Mouse (Mus musculus) olfactory bulb, adult 2 months (tissue): ENCODE data around the gene Col4a2.

ENCODE experiments used
- CTCF ChIP-seq: fragments of 200-500 bp; IDR thresholded peaks from 2 replicates; pipeline ENCODE4 v1.5.1; 2012; ENCODE audit warnings: low read depth, mild to moderate bottlenecking, low read length, moderate library complexity; ENCODE audit not compliant: insufficient read depth
- POLR2A ChIP-seq: fragments of 200-500 bp; IDR thresholded peaks from 2 replicates; pipeline ENCODE4 v1.6.1; 2012; ENCODE audit warnings: mild to moderate bottlenecking, low read depth, low read length, moderate library complexity; ENCODE audit not compliant: insufficient read depth

- TF ChIP-seq CTCF (no peak), POLR2A (no peak)
Measured at GRCm38 (mm10) chr8:11411504-11412124, 99.0 kb downstream of the Col4a2 start.
